Mouse (Mus musculus) hindbrain, embryonic 14.5 days (tissue): ENCODE data around the gene Fgl2. TPM values are rescaled to one million over a fixed set of nuclear protein-coding genes. Genes with fewer than 3 reads are reported as not detected.

Experiments used
- ATAC-seq: fragments of 200-750 bp; cut with Nextera tagmentation; 2 replicates; pipeline ENCODE4 v1.8.0; 2017; ENCODE audit warnings: moderate number of reproducible peaks, mild to moderate bottlenecking, moderate TSS enrichment, moderate library complexity; ENCODE audit not compliant: low FRiP score
- DNase-seq: peaks from one replicate; pipeline ENCODE4 v3.0.0-alpha.2; 2015; ENCODE audit warnings: low spot score
- H3K27ac ChIP-seq: fragments of 300-500 bp; sonication (generic); 2 replicates; pipeline ENCODE4 v1.5.1; 2014; ENCODE audit warnings: mild to moderate bottlenecking, moderate library complexity
- H3K27me3 ChIP-seq: fragments of 300-500 bp; sonication (generic); 2 replicates; pipeline ENCODE4 v1.6.1; 2014; ENCODE audit warnings: mild to moderate bottlenecking, low read length, mixed read lengths; ENCODE audit not compliant: control insufficient read depth, insufficient read depth
- H3K36me3 ChIP-seq: fragments of 300-500 bp; sonication (generic); replicated peaks from 2 replicates; pipeline ENCODE4 v1.6.1; 2014; ENCODE audit not compliant: control insufficient read depth, insufficient read depth
- H3K4me1 ChIP-seq: fragments of 300-500 bp; sonication (generic); replicated peaks from 2 replicates; pipeline ENCODE4 v1.6.1; 2014; ENCODE audit warnings: antibody characterized with exemption, low read length, mixed read lengths; ENCODE audit not compliant: control insufficient read depth, insufficient read depth
- H3K4me2 ChIP-seq: fragments of 300-500 bp; sonication (generic); replicated peaks from 2 replicates; pipeline ENCODE4 v1.6.1; 2014; ENCODE audit warnings: mild to moderate bottlenecking, moderate library complexity
- H3K4me3 ChIP-seq: fragments of 300-500 bp; sonication (generic); replicated peaks from 2 replicates; pipeline ENCODE4 v1.5.1; 2014; ENCODE audit warnings: mild to moderate bottlenecking, low read length
- H3K9ac ChIP-seq: fragments of 300-500 bp; sonication (generic); 2 replicates; pipeline ENCODE4 v1.6.1; 2014
- H3K9me3 ChIP-seq: fragments of 300-500 bp; sonication (generic); 2 replicates; pipeline ENCODE4 v1.6.1; 2016; ENCODE audit warnings: low read length; ENCODE audit not compliant: control insufficient read depth
- WGBS: fragments of 180-500 bp; shearing (Covaris S2); extraction: QIAGEN DNeasy Blood & Tissue Kit; methylation state at CpG from one replicate; pipeline ENCODE4 v1.1.7; 2014; 5-methylcytosine and 5-hydroxymethylcytosine counted together
- polyA plus RNA-seq: library from polyadenylated mRNA; unstranded; fragments of >200 nt; fragmentation: Nextera tagmentation; extraction: Ambion mirVana; gene quantifications from 2 replicates; pipeline ENCODE4 v1.2.1, GENCODE M21; 2014

Fgl2 gene
- polyA plus RNA-seq, 1 experiment from 2014 or later: 5.7 TPM

DNA sequence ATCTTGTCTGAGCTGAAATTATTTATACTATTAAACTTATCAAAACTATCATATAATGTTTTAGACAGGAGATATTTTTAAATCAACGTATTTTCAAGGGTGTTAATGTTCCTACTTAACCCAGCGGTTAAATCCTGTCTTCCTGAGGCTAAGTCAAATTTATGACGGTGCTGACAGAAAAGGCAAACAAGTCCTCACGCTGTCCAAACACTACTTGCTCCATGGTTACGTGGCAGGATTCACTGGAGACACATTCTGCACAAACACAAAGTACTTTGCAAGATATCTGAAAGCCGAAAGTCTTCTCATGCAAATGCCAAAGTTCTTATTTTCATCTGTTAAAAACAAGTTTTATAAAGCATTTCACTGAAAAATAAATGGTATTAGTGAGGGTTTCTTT, 9.5 kb downstream of the Fgl2 start:
- H3K4me1 ChIP-seq: no peaks in the 10 kb centered on the region
- WGBS: 74% methylated on average over 6 of the region's 6 CpGs
- DNase-seq: no peak

DNA sequence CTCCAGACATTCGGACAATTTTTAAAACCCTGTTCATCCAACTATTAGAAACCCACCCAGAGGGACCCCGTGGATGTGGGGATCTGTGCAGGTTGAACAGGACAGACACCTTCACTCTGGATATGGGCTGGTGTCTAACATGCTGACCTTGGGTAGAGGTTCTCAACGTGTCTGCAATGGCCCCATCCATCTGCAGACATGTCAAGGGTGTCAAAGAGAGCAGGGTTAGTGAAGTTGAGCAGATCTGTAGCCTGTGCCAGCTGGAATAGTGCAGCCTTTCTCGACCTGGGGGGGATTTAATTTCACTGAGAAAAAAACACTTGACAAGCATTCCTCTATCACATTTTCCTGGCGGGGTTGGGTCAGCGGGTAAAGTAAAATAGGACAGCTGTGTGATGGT, 10.2 kb downstream of the Fgl2 start:
- DNase-seq (no peak), ATAC-seq (no peak)
- Histone ChIP-seq H3K27me3 (no peaks in the 10 kb centered on the region), H3K4me2 (no peak overlapping the region), H3K36me3 (no peaks in the 10 kb centered on the region), H3K27ac (no peak overlapping the region), H3K9ac (no peak overlapping the region), H3K9me3 (no peaks in the 10 kb centered on the region), H3K4me3 (no peak overlapping the region), H3K4me1 (no peaks in the 10 kb centered on the region)
- 77% methylated on average over 6 of the region's 6 CpGs for WGBS

More for the DNA sequence above, 9.5 kb downstream of the Fgl2 start:
- Histone ChIP-seq H3K4me2 (no peak overlapping the region), H3K36me3 (no peaks in the 10 kb centered on the region), H3K27ac (no peak overlapping the region), H3K9ac (no peak overlapping the region), H3K9me3 (no peaks in the 10 kb centered on the region), H3K27me3 (no peaks in the 10 kb centered on the region), H3K4me3 (no peak overlapping the region)
- ATAC-seq: no peak

DNA sequence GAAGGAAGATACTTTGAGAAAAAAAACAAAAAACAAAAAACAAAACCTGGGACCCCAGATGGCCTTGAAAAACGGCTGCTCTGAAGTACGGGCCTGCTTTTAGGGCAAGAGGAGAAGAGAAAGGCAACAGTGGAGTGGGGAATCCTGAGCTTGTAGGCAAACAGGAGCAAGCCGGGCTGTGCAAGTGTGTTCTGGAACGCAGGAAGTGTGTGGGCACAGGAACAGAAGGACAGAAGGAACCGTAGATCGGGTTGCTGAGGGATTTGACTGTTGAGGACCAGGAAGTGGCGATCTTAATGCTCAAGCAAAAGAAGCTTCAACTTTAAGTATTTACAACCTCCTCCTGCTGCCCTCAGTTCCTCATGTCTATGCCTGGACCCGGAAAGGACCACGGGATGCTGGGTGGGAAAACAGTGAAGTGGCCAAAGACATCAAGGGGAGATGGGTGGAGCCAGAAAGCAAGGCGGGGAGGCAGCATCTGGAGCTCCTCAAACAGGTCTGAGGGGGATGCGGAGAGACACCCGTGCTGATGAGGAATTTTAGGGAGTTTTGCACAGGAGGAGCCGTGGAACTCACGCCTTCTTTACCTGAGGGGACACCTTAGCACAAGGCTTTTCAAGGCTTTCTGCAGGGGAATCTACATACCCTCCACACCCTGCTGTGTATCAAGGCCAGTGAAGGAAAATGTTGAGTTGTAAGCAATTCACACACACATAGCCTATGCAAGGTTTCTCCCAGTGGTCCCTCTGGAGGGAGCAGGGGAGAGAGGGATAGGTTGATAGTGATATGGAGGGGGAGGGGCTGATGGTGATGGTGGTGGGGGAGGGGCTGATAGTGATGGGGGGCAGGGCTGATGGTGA, 11.2 kb downstream of the Fgl2 start:
- Histone ChIP-seq H3K9me3 (no peaks in the 10 kb centered on the region), H3K9ac (no peak overlapping the region), H3K27ac (no peak overlapping the region), H3K4me1 (no peaks in the 10 kb centered on the region), H3K4me3 (no peak overlapping the region), H3K36me3 (no peaks in the 10 kb centered on the region), H3K27me3 (no peaks in the 10 kb centered on the region), H3K4me2 (no peak overlapping the region)
- DNase-seq (no peak), ATAC-seq (no peak)
- WGBS: 56% methylated on average over 14 of the region's 14 CpGs

GRCm38 (mm10) chr5:21384252-21384960, 12.0 kb downstream of the Fgl2 start:
- H3K4me3 ChIP-seq: no peak overlapping the region
- H3K9me3 ChIP-seq: no peaks in the 10 kb centered on the region
- ATAC-seq: no peak
- 85% methylated on average over 13 of the region's 13 CpGs for WGBS
- no peak for DNase-seq
- no peaks in the 10 kb centered on the region for H3K4me1 ChIP-seq
- no peak overlapping the region for H3K4me2 ChIP-seq
- no peaks in the 10 kb centered on the region for H3K27me3 ChIP-seq
- H3K36me3 ChIP-seq: no peaks in the 10 kb centered on the region
- H3K27ac ChIP-seq: no peak overlapping the region
- H3K9ac ChIP-seq: no peak overlapping the region

DNA sequence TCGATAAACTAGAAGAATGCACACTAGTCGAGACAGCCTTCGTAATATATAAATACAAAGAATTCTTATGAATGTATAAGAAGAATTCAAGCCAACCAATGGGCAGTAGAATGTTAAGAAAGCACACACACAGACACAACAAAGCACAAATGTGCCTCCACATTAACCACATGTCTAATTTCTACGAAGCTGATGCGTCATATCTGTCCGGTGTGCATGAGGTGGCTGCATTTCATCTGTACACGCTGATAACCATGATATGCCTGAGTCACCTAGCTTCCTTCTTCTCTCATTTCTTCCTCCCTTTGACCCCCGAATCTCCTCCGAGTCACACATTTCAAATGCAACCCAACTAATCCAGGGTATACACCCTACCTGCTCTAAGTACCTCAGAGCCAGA, 12.5 kb downstream of the Fgl2 start:
- H3K9ac ChIP-seq: no peak overlapping the region
- no peaks in the 10 kb centered on the region for H3K27me3 ChIP-seq
- no peak overlapping the region for H3K27ac ChIP-seq
- no peaks in the 10 kb centered on the region for H3K4me1 ChIP-seq
- H3K4me2 ChIP-seq: no peak overlapping the region
- WGBS: 97% methylated on average over 9 of the region's 9 CpGs
- H3K9me3 ChIP-seq: no peaks in the 10 kb centered on the region
- ATAC-seq (no peak), DNase-seq (no peak)
- no peak overlapping the region for H3K4me3 ChIP-seq
- H3K36me3 ChIP-seq: no peaks in the 10 kb centered on the region

- DNase-seq (no peak), ATAC-seq (no peak)
- Histone ChIP-seq H3K9me3 (no peaks in the 10 kb centered on the region), H3K27me3 (no peaks in the 10 kb centered on the region), H3K27ac (no peak overlapping the region), H3K4me1 (no peaks in the 10 kb centered on the region), H3K36me3 (no peaks in the 10 kb centered on the region), H3K4me2 (no peak overlapping the region), H3K4me3 (no peak overlapping the region), H3K9ac (no peak overlapping the region)
- WGBS: 88% methylated on average over 4 of the region's 4 CpGs
Observed at GRCm38 (mm10) chr5:21386432-21386831, 14.0 kb downstream of the Fgl2 start.

DNA sequence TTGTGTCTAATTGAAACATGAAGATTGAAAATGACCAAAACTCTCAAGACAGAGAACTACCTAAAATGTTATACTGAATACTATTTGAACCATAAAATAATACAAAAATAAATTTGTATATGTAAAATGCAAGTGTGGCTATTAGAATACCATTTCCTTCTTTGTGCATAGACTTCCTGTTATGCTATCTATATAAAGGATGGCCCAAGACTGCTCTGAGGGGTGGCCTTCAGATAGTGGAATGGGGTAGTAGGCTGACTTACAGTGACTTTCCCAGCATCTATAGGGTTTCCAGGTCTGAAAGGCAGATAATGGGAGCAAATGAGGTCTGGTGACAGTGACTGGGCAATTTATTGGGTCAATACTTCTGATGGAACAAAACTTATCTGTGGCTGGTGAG, 14.9 kb downstream of the Fgl2 start:
- no peak overlapping the region for H3K4me2 ChIP-seq
- no peaks in the 10 kb centered on the region for H3K36me3 ChIP-seq
- H3K4me3 ChIP-seq: no peak overlapping the region
- no peaks in the 10 kb centered on the region for H3K4me1 ChIP-seq
- H3K9me3 ChIP-seq: no peaks in the 10 kb centered on the region
- no peak overlapping the region for H3K9ac ChIP-seq
- ATAC-seq (no peak), DNase-seq (no peak)
- H3K27me3 ChIP-seq: no peaks in the 10 kb centered on the region
- no peak overlapping the region for H3K27ac ChIP-seq

DNA sequence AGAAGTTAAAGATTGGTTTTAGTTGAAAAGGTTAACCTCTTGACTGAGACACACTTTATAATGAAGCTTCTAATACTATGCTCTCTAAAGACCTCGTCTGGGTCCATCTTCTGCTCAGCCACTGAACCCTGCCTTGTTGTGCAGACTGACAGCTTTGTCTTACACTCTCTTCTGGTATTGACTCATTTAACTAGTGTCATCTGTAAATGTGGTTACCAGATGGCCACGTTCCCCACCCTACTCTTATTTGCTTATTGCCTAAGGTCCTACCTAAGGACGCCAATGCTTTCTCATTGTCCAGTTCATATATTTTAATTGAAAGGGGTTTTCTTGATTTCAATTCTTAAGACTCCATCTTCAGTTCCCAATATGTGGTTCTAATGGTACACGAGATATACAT, 16.4 kb downstream of the Fgl2 start:
- no peak overlapping the region for H3K4me2 ChIP-seq
- no peak overlapping the region for H3K9ac ChIP-seq
- H3K4me1 ChIP-seq: no peaks in the 10 kb centered on the region
- H3K27me3 ChIP-seq: no peaks in the 10 kb centered on the region
- H3K36me3 ChIP-seq: no peaks in the 10 kb centered on the region
- 85% methylated on average over 4 of the region's 4 CpGs for WGBS
- no peak overlapping the region for H3K4me3 ChIP-seq
- H3K27ac ChIP-seq: no peak overlapping the region
- H3K9me3 ChIP-seq: no peaks in the 10 kb centered on the region
- ATAC-seq (no peak), DNase-seq (no peak)

DNA sequence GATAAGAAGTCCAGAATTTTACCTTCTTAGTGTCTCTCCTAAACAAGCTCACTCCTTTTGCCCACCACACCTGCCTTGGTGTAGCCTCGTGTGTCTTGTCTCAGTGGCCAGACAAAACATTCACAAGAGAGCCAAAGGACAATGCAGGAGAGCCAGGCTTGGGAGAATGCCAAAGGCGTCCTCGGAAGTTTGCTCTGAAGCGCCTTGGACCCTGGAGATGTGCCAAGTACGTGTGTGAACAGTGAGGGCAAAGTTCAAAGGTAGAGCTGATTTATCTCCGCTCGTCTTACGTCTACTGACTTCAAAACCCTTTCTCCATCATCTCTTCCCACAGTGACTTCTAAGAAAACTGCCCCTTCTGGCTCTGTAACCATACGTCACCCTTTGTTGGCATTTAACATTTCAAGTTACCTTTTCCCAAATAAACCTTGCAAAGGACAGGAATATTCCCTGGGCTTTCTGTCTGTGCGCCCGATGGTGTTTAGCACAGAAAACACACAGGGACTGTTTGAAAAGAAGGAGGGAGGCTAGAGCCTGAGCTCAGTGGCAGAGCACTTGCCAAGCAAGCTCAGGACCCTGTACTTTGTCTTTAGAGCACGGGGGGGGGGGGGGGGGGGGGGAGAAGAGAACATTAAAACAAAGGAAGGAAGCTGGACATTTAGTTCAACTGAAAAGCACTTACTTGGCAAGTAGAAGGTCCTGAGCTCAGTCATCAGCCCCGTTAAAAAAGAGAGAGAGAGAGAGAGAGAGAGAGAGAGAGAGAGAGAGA, 19.4 kb downstream of the Fgl2 start:
- ATAC-seq (no peak), DNase-seq (no peak)
- Histone ChIP-seq H3K36me3 (no peaks in the 10 kb centered on the region), H3K27me3 (no peaks in the 10 kb centered on the region), H3K9ac (no peak overlapping the region), H3K27ac (no peak overlapping the region), H3K4me2 (no peak overlapping the region), H3K9me3 (no peaks in the 10 kb centered on the region), H3K4me3 (no peak overlapping the region), H3K4me1 (no peaks in the 10 kb centered on the region)
- WGBS: 51% methylated on average over 12 of the region's 13 CpGs
